Mouse (Mus musculus) hematopoietic stem cell, adult 5-6 weeks (primary cell): ENCODE measurements around the gene Slfn3. TPM values are rescaled to one million over a fixed set of nuclear protein-coding genes. Genes with fewer than 3 reads are reported as not detected.
A peak's percentile ranks its signal among the peaks of the same experiment; 100 is the strongest.
"Not testable (repeated sequence)": the region's sequence is repeated elsewhere in the genome, so short reads cannot be mapped to it uniquely, and the experiment has no call there.

Source experiments
- ATAC-seq, 2 experiments: fragments of 125-278 bp in 1 of 2; replicated peaks in 1 of 2; 2 replicates each; pipeline ENCODE4 v1.8.0; 2016 to 2017; ENCODE audit warnings: inconsistent platforms in 2 of 2, mild to moderate bottlenecking in 2 of 2, moderate number of reproducible peaks in 2 of 2, low read depth in 1 of 2, moderate TSS enrichment in 1 of 2; ENCODE audit not compliant: low FRiP score in 2 of 2, poor library complexity in 2 of 2, severe bottlenecking in 2 of 2, insufficient read depth in 1 of 2, low TSS enrichment in 1 of 2
- total RNA-seq: library from RNA; stranded (forward); fragments of 172-1452, 232-1000 nt; gene quantifications from 2 replicates; pipeline ENCODE4 v1.2.3, GENCODE M21; 2017

The Slfn3 gene
- 25.6 and 32.5 TPM in 2 replicates for total RNA-seq

GRCm38 (mm10) chr11:83191134-83191893 lies at the start of gene Slfn3:
Gene Slfn3, plus strand, starts transcription at chr11:83191330.
- peak; percentile 87 for ATAC-seq

- ATAC-seq = not testable (repeated sequence)
Measured at GRCm38 (mm10) chr11:83148939-83149338, 42.2 kb upstream of the Slfn3 start.

- peak in 1 of 2 experiments; percentile 39; a peak in 1 of 4 replicates for ATAC-seq
Measured at GRCm38 (mm10) chr11:83174948-83175539, 16.1 kb upstream of the Slfn3 start, which contains the start of gene Slfn4. Gene Slfn4, plus strand, starts transcription at chr11:83175186.

- ATAC-seq = peak; percentile 85 to 91
Measured at GRCm38 (mm10) chr11:83192001-83192400, 871 bp downstream of the Slfn3 start.

- ATAC-seq = no peak
Measured at GRCm38 (mm10) chr11:83205002-83205401, 13.9 kb downstream of the Slfn3 start.

GRCm38 (mm10) chr11:83216119-83216518 lies 25.0 kb downstream of the Slfn3 start:
- no peak for ATAC-seq

GRCm38 (mm10) chr11:83221328-83221877 lies 30.3 kb downstream of the Slfn3 start:
- no peak for ATAC-seq

- peak; percentile 72 to 79 for ATAC-seq
Measured at GRCm38 (mm10) chr11:83223367-83223766, 32.2 kb downstream of the Slfn3 start.

GRCm38 (mm10) chr11:83223793-83224192 lies 32.7 kb downstream of the Slfn3 start:
- ATAC-seq = peak; percentile 20 to 44; a peak in 2 of 4 replicates

- peak; percentile 94 to 96 for ATAC-seq
Measured at GRCm38 (mm10) chr11:83224217-83224616, 33.1 kb downstream of the Slfn3 start.

GRCm38 (mm10) chr11:83224750-83225149 lies 33.6 kb downstream of the Slfn3 start:
- no peak for ATAC-seq

- ATAC-seq = no peak
Measured at GRCm38 (mm10) chr11:83225371-83225960, 34.3 kb downstream of the Slfn3 start.

GRCm38 (mm10) chr11:83227926-83228723 lies 37.0 kb downstream of the Slfn3 start:
- no peak for ATAC-seq

- peak; percentile 32 to 46; a peak in 1 of 4 replicates for ATAC-seq
Measured at GRCm38 (mm10) chr11:83230966-83231365, 39.8 kb downstream of the Slfn3 start.

GRCm38 (mm10) chr11:83233621-83234020 lies 42.5 kb downstream of the Slfn3 start:
- not testable (repeated sequence) for ATAC-seq

GRCm38 (mm10) chr11:83237390-83237789 lies 46.3 kb downstream of the Slfn3 start:
- ATAC-seq = not testable (repeated sequence)

GRCm38 (mm10) chr11:83238389-83238788 lies 47.3 kb downstream of the Slfn3 start:
- no peak for ATAC-seq
